Mouse (Mus musculus): ENCODE measurements around the gene Tmem86b. TPM values are rescaled to one million over a fixed set of nuclear protein-coding genes. Genes with fewer than 3 reads are reported as not detected.

Gene Tmem86b
- 1 to 10 TPM; 4.6 to 5.2 TPM for total RNA-seq (2021)
- long read RNA-seq, experiment 1: 0 reads
- long read RNA-seq, experiment 2: 0 reads

GRCm38 (mm10) chr7:4631031-4631430, at the start of gene Tmem86b:
Tmem86b (minus strand) TSS chr7:4631422.
- DNase-seq: no peak

DNA sequence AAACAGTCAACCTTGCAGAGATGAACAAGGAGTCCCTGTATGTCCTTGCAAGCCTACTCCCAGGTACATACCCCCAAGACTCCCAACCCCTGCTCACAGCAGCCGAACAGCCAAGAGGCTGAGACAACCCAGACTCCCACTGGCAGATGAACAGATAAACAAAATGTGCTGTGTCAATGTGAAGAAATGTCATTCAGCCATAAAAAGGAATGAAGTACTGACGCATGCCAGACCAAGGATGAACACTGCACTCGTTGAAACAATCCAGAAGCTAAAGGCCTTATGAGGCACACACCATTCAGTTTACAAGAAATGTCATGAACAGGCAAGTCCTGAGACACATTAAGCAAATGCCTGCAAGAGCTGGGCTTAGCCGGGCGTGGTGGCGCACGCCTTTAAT, 44.0 kb upstream of the Tmem86b start:
- no peak for DNase-seq

DNA sequence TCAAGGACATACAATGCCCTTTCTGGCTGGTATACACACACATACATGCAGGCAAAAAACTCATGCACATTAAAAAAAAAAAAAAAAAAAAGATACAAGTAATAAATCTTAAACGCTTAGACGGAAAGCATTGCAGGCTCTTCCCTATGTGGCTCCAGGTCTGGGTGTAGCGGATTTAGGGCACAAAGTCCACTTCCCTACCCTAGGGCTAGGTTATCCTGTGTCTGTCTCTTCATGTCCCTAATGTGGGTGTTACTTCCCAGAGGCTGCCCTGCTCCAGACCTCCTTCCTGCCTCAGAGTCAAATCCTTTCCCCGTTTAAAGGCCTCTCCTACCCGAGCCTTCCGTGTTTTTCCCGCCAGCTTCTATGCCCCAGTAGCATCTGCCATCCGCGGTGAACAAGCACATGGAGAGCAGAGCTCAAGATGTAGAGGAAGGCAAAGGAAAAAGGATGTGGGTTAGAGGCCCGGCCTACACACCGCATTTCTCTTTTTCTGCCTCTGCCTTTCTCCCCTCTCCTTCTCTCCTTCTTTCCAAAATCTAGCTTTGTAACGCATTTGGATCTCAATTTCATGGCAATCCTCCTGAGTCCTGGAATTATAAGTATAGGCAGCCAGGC, 43.0 kb upstream of the Tmem86b start:
- no peak for DNase-seq

- DNase-seq: no peak
These were observed 40.7 kb upstream of the Tmem86b start for GRCm38 (mm10) chr7:4671956-4672355.

- no peak for DNase-seq
These were observed 39.5 kb upstream of the Tmem86b start for GRCm38 (mm10) chr7:4670655-4671255.

- DNase-seq: no peak
These were observed 37.9 kb upstream of the Tmem86b start for GRCm38 (mm10) chr7:4669156-4669555.

GRCm38 (mm10) chr7:4668506-4668905, 37.3 kb upstream of the Tmem86b start:
- no peak for DNase-seq

GRCm38 (mm10) chr7:4666871-4667270, 35.6 kb upstream of the Tmem86b start:
- DNase-seq: no peak

- DNase-seq: no peak
These were observed 32.5 kb upstream of the Tmem86b start for GRCm38 (mm10) chr7:4663742-4664141.

- no peak for DNase-seq
These were observed 32.0 kb upstream of the Tmem86b start for GRCm38 (mm10) chr7:4663179-4663578.

DNA sequence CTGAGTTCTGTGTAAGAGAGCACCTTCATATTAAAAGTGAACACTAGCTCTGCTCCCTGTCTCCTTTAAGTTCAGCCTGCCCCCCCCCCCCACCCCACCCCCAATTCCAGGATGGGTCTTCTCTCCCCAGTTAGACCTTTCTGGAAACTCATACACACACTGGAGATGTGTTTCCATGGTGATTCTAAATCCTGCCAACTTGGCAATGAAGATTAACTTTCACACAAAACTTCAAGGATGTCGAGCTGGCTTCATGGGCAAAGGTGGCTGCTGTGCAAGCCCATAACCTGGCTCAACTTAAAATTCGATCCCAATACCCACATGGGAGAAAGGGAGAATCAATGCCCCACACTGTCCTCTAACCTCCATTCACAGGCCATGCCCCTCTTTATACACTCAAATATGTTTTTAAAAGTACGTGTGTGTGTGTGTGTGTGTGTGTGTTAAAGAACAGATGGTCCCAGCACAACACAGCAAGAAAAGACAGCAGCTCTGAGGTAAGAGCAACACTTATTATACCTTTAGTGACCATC, 28.8 kb upstream of the Tmem86b start:
- no peak for DNase-seq

- peak; percentile 94 for DNase-seq
These were observed 27.8 kb upstream of the Tmem86b start, which contains the start of gene Ppp6r1 for GRCm38 (mm10) chr7:4658912-4659551. Ppp6r1 (minus strand) TSS chr7:4659019.

DNA sequence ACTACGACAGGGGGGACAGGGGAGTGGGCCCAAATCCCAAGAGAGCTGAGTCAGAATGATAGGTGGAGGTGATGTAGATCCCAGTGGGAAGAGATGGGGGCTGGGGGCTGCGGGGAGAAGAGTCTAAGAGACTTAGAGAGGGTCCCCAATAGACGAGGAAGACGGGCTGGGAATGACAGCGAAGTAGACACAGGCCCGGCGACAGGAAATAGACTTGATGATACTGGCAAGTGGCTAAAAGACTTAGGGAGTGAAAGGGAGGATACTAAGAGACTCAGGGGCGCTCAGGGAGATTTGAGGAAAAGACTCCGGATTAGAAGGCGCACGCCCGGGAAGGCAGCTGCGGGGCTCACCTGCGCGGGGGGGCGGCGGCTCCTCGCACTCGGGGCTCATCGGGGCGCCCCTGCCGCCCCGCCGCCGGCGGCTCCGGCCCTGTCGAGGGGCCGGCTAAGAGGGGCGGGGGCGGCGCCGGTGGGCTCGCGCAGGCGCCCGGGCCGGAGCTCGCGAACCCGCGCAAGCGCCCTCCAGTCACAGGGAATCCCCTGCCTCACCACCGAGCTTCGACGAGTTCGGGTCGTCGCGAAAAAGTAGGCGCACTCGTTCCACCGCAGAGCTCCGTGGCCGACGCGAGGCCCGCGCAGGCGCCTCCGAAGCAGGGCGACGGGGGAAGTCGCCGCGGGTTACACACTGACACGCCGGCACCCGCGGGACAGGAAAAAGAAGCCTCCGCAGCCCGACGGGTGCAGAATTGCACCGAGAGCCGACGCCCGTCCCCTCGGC, 27.1 kb upstream of the Tmem86b start:
- no peak for DNase-seq

GRCm38 (mm10) chr7:4657521-4658127, 26.4 kb upstream of the Tmem86b start:
- DNase-seq: no peak

GRCm38 (mm10) chr7:4656818-4657217, 25.6 kb upstream of the Tmem86b start:
- no peak for DNase-seq

- no peak for DNase-seq
These were observed 24.7 kb upstream of the Tmem86b start for GRCm38 (mm10) chr7:4655916-4656315.

- no peak for DNase-seq
These were observed 24.2 kb upstream of the Tmem86b start for GRCm38 (mm10) chr7:4655393-4655792.

GRCm38 (mm10) chr7:4654221-4654620, 23.0 kb upstream of the Tmem86b start:
- no peak for DNase-seq

DNA sequence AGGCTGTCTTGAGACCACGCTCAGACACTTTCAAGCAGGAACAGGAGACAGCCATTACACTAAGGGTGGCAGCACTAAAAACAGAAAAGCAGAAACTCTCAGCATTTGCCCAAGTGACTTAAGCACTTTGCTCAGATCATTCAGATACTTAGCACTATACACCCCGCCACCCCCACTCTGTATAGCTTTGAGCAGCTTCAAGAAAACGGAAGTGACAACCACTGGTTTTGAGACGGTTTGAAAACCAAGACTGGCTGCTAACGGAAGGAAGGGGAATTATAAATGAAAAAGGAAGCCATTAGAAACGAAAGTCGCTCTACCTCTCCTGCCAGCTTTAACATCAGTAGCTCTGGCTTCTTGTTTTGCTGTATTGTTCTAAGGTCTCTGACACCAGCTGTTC, 22.6 kb upstream of the Tmem86b start:
- DNase-seq: no peak

DNA sequence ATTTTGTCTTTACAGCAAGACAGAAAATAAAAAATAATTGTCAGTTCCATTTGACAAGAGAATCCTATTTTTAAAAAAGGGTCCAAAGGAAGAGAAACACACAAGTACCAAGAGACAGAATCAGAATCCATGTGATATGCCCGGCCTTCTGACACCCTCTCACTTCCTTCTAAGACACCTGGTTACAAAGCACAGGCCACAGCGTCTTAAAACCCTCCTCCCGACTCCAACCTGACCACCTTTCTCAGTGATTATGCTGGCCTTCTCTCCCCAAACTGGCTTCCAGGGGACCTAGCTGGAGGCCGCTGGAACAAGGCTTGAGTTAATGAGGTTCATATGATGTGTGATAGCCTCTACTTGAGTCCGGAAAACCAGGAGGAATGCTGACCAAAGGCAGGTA, 22.1 kb upstream of the Tmem86b start:
- no peak for DNase-seq

DNA sequence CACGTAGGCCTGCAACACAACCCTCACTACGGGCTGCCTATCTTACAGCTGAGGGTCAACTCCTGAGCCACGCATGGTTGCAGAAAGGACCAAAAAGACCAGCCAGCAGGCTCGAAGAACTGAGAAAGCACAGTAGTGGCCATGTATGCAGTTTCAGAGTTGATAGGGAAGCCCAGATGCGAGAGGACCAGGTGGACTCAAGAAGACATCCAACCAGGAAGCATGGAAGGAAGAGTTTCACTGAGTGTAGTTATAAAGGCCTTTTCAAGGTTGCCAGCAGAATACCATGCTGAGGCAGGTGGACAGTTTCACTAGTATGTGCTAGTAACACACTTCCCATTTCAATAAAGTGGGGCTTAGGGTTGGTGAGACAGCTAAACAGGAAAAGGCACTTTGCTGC, 21.5 kb upstream of the Tmem86b start:
- DNase-seq: no peak

DNA sequence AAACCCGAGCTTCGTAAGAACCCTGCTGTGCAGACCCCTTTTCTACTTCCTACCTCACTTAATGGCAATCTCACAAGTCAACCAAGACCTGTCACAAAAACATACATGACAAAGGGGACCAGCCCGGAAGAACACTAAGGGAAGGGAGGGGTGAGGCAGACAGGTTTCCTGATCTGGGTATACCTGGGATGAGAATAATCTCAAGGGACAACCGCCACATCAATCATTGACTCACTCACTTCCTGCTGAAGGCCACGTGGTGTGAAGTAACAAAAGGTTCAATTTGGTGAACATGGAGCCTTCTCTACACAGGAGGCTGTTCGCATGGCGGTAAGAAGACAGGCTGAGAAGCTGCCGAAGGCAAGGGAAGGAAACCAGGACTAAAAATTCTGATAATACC, 20.4 kb upstream of the Tmem86b start:
- no peak for DNase-seq
